Mouse (Mus musculus): ENCODE results near the gene Ttf1.

GRCm38 (mm10) chr2:29021025-29021424 lies 39.0 kb upstream of the Ttf1 start:
- TF ChIP-seq CTCF (IDR thresholded peaks at IDR 0.05; ENCODE audit: low read depth) (no peak), EP300 (IDR thresholded peaks at IDR 0.05; ENCODE audit: low read depth) (no peak)
